Mouse (Mus musculus): Measurements from ENCODE around the gene Pde4b.

DNA sequence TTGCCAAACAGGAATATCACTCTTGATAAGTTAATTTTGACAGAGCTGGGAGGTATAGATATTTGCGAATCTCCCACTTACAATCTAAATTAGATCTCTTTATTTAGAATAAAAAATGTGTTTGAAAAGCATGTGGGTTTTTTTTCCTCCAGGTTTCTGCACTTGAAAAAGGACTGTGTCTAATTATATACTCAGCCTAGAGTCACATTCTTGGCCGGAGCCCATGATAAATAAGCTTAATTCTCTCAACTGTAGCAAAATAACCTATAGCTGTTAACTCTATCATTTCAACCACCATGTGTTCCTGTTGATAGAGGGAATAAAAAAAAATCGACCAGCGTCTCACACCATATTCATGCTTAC lies 352.8 kb downstream of the Pde4b start:
- TF ChIP-seq POLR2A (IDR thresholded peaks at IDR 0.05; ENCODE audit: control insufficient read depth, extremely low read depth, insufficient read depth, low read length, poor library complexity) (no peak), CTCF (IDR thresholded peaks at IDR 0.05; ENCODE audit: borderline replicate concordance, control insufficient read depth, extremely low read depth, insufficient read depth, low read length, poor library complexity) (no peak)

Measured in thymus, adult 2 months (tissue).